Mouse (Mus musculus): Measurements from ENCODE around the gene Trir.

GRCm38 (mm10) chr8:85073041-85073612 is 46.5 kb downstream of the Trir start:
- TF ChIP-seq GATA1 (IDR thresholded peaks at IDR 0.05; ENCODE audit: borderline replicate concordance, low read length), result no peak
- no peak for TF ChIP-seq FLI1 (IDR thresholded peaks at IDR 0.05; ENCODE audit: low read length)

Measured in megakaryocyte, embryonic 14.5 days (primary cell).